Mouse (Mus musculus) heart, postnatal 25 days (tissue): Measurements from ENCODE around the gene Vav1. TPM values are rescaled to one million over a fixed set of nuclear protein-coding genes. Genes with fewer than 3 reads are reported as not detected.
A peak's percentile ranks its signal among the peaks of the same experiment; 100 is the strongest.

Experiments used
- DNase-seq: peaks from one replicate; pipeline ENCODE4 v3.0.0; 2022; ENCODE audit warnings: low spot score
- intact Hi-C: fragments of 180-260 bp; cut with DNase I; formaldehyde crosslinking; loops from one replicate; pipeline ENCODE4 v1.15.1; 2025
- total RNA-seq, 2 experiments: library from RNA; stranded (reverse); gene quantifications; 2 replicates each; pipeline ENCODE4 v1.2.3; 2021

The Vav1 gene
- total RNA-seq, 2 experiments from 2014 or later: 1.5 to 1.7 TPM

DNA sequence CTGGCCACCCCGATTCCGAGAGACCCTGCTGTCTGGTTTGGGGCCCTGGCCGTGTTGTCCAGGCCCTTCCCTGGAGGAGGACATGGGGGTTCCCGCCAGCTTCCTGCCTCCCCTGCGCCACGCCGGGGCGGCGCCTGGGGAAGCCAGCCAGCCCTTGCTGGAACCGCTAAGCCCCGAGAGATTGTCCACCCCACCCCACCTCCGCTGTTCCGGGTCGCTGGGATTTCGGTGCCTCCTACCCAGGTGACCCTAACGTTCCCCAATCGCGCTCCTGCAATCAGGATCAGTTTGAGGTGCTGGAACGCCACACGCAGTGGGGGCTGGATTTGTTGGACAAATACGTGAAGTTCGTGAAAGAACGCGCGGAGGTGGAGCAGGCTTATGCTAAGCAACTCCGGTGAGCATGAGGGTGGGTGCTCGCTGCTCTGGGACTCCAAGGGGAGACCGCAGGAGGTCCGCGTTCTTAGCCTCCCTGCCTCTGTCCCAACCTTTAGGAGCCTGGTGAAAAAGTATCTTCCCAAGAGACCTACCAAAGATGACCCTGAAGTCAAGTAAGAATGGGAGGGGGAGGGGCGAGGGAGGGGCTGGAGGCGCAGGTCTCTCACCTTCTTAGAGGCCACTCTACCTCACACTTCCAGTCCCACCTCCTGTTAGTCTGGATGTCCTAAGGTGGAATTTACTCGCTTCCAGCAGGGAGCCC is 28.3 kb upstream of the Vav1 start:
- peak; percentile 70 for DNase-seq
- intact Hi-C loops: loop anchor here (2.0 to 10.0 kb wide), 2 partner anchors 24 to 436 kb away; no protein-coding TSS in a partner anchor

DNA sequence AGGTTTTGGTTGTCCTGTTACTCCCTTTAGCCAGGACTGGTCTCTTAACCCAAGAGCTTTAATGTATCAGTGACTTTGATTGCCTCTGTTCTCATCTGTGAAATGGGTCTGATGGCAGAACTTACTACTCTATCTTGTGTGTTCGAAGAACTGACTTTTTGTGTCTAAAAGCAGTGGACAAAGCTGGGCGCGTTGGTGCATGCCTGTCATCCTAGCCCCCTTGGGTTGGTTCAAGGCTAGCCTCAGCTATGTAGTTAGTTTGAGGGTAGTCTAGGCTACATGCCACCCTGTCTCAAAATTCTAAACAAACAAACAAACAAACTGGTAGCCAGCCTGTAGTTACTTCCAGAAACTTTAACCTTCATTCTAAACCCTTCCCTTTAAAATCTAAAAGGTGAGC is 27.5 kb upstream of the Vav1 start:
- intact Hi-C loops: loop anchor here (2.0 to 10.0 kb wide), 2 partner anchors 23 to 437 kb away; no protein-coding TSS in a partner anchor
- no peak for DNase-seq

DNA sequence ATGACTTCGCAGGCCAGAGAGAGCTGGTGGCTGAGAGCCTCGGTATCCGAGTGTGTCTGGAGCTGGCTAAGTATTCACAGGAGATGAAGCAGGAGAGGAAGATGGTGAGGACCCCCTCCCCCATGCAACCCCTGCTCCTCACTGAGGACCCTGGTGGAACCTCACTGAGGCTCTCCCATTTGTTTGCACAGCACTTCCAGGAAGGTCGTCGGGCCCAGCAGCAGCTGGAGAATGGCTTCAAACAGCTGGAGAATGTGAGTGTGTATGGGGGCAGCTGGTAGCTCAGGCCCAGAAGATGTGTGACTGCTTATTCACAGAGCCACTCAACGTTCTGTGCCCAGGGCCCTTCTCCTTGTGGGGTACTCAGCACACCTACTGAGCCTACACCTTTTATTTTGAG is 25.6 kb upstream of the Vav1 start:
- intact Hi-C loops: loop anchor here (10.0 kb wide), 1 partner anchor 439 kb away; no protein-coding TSS in a partner anchor
- no peak for DNase-seq

DNA sequence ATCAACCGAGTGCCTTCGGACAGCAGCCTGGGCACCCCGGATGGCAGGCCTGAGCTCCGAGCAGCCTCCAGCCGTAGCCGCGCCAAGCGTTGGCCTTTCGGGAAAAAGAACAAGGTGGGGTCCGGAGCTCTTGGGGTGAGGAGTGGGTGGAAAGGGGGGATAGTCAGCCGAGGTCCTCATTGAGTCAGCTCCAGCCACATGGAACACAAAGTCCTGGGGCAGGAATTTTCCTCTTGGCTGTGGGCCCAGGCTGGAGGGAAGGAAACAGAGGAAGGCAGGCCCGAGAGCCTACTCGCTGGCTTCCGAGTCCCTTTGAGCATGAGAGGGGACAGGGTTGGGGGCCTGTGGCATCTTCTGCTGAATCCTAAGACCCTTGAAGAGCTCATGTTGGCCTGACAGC is 23.5 kb upstream of the Vav1 start:
- intact Hi-C loops: loop anchor here (5.0 to 10.0 kb wide), 2 partner anchors 258 to 441 kb away; partner anchors contain the start of gene Alkbh7
- DNase-seq: peak; percentile 44

DNA sequence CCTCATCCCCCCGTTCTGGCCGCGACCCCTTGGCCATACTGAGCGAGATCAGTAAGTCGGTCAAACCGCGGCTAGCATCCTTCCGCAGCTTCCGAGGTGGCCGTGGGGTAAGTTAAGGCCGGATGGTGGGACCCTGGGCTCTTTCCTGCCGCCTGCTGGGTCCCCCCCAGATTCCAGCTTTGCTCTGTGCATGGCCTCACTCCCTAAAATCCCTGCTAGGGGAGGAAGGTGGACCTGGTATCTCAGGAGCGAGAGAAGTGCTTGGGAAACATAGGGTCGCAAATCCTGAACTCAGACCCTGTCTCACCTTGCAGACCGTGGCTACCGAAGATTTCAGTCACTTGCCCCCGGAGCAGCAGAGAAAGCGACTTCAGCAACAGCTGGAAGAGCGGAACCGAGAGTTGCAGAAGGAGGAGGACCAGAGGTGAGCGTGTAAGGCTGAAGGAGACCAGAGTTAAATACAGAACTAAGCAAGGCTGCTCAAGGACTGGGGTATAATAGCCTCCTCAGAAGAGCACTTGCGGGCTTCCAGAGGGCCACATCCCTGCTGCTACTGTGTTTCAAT is 21.9 kb upstream of the Vav1 start:
- DNase-seq: no peak
- intact Hi-C loops: loop anchor here (5.0 to 10.0 kb wide), 2 partner anchors 260 to 442 kb away; partner anchors contain the start of gene Alkbh7

DNA sequence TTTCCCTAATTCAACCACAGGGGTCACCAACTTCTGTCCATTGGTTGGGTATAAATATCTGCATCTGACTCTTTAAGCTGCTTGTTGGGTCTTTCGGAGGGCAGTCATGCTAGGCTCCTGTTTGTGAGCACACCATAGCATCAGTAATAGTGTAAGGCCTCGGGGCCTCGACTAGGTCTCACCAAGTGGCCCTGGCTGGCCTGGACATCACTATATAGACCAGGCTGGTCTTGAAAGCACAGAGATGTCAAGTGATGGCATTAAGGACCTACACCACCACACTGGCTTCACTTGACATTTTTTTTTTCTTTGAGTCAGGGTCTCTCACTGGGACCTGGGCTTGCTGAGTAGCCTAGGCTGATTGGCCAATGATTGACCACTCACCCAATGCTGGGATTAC is 20.7 kb upstream of the Vav1 start:
- intact Hi-C loops: loop anchor here (5.0 to 10.0 kb wide), 2 partner anchors 261 to 443 kb away; partner anchors contain the start of gene Alkbh7
- DNase-seq: no peak

DNA sequence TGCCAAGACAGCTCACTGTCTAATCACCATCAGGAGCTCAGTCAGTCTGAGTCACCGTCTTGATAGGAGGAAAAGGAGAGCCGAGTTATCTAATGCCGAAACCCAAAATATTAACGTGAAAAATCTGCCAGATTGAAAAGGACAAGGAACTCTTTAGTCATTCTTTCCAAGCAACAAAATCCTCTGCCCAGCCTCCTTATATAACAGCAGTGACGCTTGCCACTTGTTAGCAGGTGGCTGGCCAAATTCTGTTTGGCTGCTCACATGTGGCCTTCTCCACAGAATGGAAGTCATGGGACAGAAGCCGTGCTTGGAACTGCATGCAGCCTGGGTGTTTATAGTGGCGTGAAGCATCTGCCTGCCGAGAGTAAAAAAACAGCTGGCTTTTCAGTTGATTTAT is 19.2 kb upstream of the Vav1 start:
- DNase-seq: peak; percentile 67
- intact Hi-C loops: loop anchor here (5.0 to 10.0 kb wide), 2 partner anchors 262 to 445 kb away; partner anchors contain the start of gene Alkbh7

DNA sequence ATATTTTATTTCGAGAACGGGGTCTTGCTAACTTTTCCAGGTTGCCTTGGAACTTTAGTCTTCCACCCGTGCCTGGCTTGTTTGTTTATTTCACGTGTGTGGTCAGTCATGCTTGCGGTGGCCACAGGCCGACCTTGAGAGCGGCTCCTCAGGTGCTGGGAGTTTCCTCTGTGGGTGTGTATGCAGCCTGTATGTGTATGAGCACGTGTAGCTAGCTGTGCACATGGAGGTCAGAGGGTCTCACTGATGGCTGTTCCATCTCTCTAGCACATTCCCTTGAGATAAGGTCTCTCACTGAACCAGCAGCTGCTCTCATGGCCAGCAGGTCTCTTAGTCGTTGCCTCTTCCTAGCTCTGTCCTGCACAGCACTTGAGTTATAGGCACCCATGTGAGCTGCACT is 18.5 kb upstream of the Vav1 start:
- DNase-seq: no peak
- intact Hi-C loops: no loop called here

DNA sequence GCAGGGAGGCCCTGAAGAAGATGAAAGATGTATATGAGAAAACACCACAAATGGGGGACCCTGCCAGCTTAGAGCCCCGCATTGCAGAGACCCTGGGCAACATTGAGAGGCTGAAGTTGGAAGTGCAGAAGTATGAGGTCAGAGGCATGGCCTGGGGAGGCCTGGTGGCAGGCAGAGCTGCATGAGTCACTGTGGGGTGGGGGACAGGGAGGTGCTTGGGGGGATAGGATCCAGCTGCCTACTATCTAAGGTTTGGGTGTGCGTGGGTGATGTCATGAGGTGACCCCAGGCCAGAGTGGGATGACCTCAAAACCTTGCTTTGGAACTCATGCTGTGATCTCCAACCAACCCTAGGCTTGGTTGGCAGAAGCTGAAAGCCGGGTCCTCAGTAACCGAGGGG is 17.6 kb upstream of the Vav1 start:
- intact Hi-C loops: no loop called here
- DNase-seq: no peak

DNA sequence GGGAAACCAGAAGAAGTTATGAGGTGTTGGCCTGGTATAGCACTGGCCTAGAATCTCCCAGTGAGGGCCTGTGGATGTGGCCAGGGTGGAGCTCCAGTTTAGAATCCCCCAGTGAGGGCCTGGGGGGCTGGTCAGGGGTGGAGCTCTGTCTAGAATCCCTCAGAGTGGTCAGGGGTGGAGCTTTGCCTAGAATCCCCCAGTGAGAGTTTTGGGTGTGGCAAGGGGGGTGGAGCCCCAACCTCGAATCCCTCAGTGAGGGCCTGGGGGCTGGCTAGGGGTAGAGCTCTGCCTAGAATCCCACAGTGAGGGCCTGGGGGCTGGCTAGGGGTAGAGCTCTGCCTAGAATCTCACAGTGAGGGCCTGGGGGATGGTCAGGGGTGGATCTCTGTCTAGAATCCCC is 17.1 kb upstream of the Vav1 start:
- no peak for DNase-seq
- intact Hi-C loops: no loop called here

DNA sequence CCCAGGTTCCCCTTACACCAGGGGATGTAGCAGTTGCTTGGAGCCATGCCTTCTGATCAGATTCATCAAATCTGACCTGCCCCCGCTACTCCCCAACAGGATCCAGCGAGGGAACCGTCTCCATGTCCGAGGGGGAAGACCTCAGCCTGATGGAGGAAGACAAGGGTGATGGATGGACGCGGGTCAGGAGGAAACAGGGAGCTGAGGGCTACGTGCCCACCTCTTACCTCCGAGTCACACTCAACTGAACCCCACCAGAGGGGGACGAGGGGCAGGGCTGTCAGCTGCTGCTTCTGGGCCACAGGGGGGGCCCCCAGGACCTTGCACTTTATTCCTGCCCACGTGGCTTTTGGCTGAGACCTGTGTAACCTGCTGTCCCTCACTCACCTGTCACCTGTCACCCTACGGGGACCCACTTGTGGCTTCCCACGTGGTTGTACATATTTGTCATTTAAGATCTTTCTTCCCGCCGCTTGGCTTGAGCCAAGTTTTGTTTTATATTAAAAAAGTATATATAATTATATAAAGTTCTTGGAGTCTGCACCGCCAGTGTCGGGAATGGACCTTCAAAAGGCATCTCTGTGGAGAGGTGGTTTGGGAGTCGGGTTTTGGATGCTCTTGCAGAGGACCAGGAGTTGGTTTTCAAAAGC is 15.9 kb upstream of the Vav1 start:
- intact Hi-C loops: no loop called here
- DNase-seq: no peak

DNA sequence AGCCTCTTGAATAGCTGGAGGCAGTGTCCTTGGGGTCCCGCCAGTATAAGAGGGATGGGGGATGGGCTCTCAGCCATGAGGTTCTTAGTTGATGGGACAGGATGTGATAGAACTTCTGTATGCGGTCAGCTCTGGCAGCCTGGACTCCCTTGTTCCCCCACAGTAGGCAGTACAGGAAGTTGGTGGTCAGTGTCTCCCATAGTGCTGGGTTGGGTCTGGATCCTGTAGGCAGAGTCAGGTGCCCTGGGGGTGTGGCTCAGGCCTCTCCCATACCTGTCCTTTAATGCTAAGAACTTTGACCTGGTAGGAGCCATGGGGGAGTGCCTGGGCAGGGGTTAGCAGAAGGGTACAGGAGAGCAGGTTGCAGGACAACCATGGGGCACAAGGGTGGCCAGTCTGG is 14.7 kb upstream of the Vav1 start:
- DNase-seq: no peak
- intact Hi-C loops: no loop called here

DNA sequence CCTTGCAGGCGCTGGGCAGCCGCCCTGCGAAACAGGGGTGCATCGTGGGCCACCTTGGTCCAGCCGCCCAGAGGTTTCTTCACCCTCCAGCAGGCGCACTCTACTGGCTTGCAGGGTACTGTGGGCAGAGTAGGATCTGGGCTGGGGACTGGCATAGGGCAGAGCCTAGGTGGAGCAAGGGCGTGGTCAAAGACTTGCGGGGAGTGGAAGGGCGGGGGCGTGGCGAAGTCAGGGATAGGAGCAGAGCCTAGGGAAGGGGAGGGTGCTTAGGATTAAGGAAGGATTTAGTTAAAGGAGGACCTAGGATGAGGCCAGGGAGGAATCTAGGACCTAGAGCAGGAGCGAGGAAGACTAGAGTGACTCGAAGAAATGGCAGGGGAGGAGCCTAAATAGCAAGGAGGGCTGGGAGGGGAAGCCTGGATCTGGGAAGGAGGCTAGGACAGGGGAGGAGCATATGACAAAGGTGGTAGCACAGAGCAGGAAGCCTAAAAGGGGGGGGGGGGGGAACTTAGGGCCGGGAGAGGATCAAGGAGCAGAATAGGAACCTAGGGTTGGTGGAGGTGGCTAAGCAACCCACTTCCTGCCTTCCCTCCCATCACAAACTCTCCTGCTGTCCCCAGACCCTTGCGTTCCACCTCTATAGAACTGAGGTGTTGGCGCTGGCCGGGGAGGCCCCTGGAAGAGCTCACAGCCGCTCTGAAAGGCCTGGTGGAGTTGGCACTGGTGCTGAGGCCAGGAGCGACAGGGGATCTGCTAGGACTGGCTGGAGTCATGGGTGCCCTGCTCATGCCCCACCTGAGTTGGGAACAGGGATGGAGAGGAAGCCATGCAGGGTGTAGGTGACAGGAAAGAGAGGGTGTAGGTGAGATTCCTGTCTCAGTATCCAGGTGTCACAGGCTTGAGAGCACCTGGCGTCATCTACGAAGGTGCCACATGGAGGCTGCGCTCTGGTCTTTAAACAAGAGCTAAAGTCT is 13.6 kb upstream of the Vav1 start:
- peak; percentile 74 for DNase-seq
- intact Hi-C loops: no loop called here

DNA sequence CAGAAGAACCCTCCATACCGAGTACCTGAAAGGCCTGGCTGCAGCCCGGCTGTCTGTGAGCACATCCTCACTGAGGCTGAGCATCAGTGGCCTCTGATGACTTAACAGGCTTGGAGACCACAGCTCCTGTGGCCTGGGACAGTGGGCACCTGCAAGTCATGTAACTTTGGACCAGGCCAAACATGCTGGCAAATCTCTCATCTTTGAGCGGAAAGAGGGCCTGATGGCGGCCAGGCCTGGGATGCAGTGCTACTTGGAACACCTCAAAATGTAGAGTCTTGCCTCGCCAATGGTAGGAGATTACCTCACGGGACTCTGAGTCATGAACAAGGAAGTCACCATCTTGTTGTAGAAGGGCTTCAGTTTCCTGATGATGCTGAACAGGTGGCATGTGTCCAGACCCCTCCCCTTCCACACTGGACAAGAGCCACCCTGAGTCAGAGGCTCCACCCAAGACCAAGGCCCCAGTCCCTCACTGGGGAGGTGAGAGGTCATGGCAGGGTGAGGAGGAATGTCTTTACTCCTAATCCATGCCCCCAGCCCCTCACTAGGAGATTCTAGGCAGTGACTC is 11.3 kb upstream of the Vav1 start:
- intact Hi-C loops: no loop called here
- DNase-seq: peak; percentile 49

DNA sequence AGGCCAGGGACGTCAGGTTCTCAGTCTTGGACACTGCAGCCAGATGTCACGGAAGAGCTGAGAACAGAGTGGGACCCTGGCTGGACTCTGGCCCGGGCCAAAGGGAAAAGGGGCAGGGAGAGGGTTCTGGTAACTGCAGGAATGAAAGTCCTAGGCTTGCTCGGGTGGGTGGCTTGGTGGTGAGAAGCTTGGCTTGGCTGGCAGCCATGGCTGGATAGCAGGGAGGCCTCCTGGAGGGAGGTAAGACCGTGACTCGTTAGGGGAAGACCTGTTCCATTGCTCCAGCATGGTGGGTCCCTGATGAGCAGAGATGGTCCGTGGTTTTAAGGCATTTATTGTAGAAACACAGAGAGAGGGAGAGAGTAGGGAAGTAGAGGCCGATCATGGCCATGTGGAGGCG is 7.6 kb upstream of the Vav1 start:
- intact Hi-C loops: no loop called here

DNA sequence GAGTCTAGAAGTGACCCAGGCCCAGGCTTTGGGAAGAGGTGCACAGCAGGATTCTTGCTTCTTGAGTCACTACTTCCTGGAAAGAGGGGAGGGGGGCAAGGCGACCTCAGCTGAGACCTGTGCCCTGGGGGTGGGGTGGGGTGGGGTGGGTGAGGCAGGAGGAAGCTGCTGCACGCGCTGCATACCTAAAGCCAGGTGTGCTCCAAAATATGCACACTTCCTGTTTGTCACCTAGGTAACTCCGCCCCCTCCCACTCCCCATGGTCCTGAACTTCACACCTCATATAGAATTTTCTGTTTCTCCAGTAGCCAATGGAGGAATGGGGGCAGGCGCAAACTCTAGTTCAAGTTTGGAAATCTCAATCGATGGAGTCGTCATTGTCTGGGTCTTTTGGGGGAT is 5.1 kb upstream of the Vav1 start:
- intact Hi-C loops: loop anchor here (2.0 kb wide), 1 partner anchor 23 kb away; no protein-coding TSS in a partner anchor
- no peak for DNase-seq

More for the DNA sequence above, 7.6 kb upstream of the Vav1 start:
- no peak for DNase-seq

DNA sequence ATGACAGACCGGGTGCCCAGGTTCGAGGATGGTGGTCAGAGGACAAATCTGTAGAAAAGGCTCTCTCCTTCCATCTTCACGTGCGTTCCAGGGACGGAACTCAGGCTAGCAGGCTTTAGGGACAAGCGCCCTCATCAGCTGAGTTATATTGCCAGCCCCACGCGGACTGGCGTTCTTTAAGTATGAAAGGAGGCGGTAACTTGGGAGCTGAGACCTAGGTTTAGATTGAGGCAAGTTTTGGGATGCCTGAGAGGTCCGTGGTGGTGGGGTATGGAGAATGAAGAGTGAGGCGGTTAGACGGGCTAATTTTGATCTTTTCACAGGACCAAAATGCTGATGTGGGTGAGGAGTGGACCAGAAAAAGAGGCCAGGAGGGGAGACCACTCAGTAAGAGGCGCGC is 4.2 kb upstream of the Vav1 start:
- no peak for DNase-seq
- intact Hi-C loops: loop anchor here (2.0 to 5.0 kb wide), 2 partner anchors 24 to 177 kb away; no protein-coding TSS in a partner anchor

DNA sequence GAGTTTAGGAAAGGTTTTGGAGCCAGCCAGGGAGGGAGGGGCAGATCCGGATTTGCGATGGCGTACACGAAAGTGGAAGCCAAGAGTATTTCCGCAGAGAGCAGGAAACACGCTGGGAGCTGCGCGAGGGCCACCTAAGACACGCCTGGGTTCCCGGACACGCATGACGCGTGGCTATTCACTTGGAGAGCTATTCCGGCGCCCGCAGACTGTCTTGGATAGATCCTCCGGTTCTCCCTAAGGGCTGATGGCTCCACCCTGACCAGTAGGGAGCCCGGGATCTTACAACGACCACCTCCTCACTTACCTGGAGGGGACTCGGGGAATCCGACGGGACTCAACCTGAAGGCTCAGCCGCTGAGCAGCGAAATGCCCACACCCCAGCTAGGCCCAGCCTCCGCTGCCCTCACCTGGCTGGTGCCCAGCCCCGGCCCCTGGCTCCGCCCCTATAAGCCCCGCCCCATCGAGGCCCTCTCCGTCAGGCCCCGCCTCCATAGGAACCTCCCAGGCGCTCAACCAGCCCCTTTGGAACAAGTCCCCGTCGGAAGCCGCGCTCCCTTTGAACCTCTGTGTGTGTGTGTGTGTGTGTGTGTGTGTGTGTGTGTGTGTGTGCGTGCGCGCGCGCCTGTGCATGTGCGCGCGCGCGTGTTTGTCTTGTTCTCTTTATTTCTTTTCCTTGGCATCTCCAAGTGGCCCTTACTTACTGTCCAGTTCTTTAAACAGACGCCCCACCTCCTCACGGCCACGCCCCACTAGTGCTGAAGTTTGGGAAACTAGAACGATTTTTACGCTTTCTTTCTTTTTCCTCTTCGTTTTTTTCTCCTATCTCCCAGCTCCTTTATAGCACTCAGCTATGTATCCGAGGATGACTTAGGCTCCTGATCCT is 3.5 kb upstream of the Vav1 start:
- peak; percentile 85 for DNase-seq
- intact Hi-C loops: loop anchor here (2.0 to 5.0 kb wide), 2 partner anchors 25 to 178 kb away; no protein-coding TSS in a partner anchor
